Mouse (Mus musculus): ENCODE results near the gene Cyp21a1. TPM values are rescaled to one million over a fixed set of nuclear protein-coding genes. Genes with fewer than 3 reads are reported as not detected.

Gene Cyp21a1
- polyA plus RNA-seq (2012; rRNA removed; ENCODE audit: low replicate concordance), result 4.3 and 8.4 TPM in 2 replicates

DNA sequence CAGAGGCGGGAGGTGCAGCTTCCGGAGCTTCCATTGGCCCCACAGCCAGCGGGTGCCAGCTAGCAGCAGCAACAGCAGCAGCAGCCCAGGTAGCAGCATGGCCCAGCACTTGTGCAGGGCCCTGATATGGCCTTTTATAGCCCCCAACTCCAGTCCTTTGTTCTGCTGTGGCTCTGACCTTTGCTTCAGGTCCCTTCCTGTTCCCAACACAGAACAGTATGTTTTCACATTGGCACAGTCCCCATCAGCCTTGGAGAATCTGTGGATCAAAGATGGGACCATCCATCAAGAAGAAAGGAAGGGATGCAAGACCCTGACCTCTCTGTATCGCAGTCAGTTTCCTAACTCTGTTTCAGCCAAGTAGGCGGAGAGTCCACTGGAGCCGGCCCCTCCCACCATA lies at the start of gene Cyp21a1:
Gene Cyp21a1, minus strand, starts transcription at position 261 of the 400 bp plus-strand sequence.

GRCm38 (mm10) chr17:34849722-34850516 lies 45.6 kb upstream of the Cyp21a1 start, which contains the start of the genes Skiv2l and Nelfe:
TSS of gene Skiv2l (minus strand) at chr17:34850210.
TSS of gene Nelfe (plus strand) at chr17:34850391.

DNA sequence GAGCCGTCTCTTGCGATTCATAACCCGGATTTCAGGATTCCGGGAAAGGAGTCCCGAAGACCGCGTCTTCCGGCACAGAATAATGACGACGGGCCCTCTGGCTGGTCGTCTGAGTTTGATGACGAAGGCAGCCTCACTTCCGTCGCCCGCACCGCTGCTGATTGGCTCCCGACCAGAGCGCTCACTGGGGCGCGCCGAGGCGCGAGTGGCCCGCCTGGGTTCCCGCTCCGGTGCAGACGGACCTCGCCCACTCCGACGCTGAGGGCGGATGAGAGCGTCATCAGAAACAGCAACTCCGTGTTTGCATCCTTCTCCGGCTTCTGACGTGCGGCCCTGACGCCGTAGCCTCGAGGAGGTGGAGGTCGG lies 32.5 kb upstream of the Cyp21a1 start, which contains the start of the genes Stk19 and Dxo:
Gene Stk19, minus strand, starts transcription at position 90 of the 366 bp plus-strand sequence.
Gene Dxo, plus strand, starts transcription at position 164 of the 366 bp plus-strand sequence.

Other genes starting within 250 kb of the Cyp21a1 start
- 14.4 and 26.1 TPM in 2 replicates for gene Notch4, start 240.3 kb downstream of the Cyp21a1 start, polyA plus RNA-seq (2012; rRNA removed; ENCODE audit: low replicate concordance)
- gene Gpsm3, start 214.8 kb downstream of the Cyp21a1 start, polyA plus RNA-seq (2012; rRNA removed; ENCODE audit: low replicate concordance), result 6.9 and 13.4 TPM in 2 replicates
- 30.5 and 44.4 TPM in 2 replicates for gene Pbx2, start 213.3 kb downstream of the Cyp21a1 start, polyA plus RNA-seq (2012; rRNA removed; ENCODE audit: low replicate concordance)
- 1.5 and 1.9 TPM in 2 replicates for gene Ager, start 206.7 kb downstream of the Cyp21a1 start, polyA plus RNA-seq (2012; rRNA removed; ENCODE audit: low replicate concordance)
- gene Rnf5, start 200.9 kb downstream of the Cyp21a1 start, polyA plus RNA-seq (2012; rRNA removed; ENCODE audit: low replicate concordance), result 133 and 182 TPM in 2 replicates
- gene Agpat1, start 200.3 kb downstream of the Cyp21a1 start, polyA plus RNA-seq (2012; rRNA removed; ENCODE audit: low replicate concordance), result 355 and 550 TPM in 2 replicates
- 1.4 and 2.1 TPM in 2 replicates for gene Egfl8, start 188.6 kb downstream of the Cyp21a1 start, polyA plus RNA-seq (2012; rRNA removed; ENCODE audit: low replicate concordance)
- gene Ppt2, start 176.1 kb downstream of the Cyp21a1 start, polyA plus RNA-seq (2012; rRNA removed; ENCODE audit: low replicate concordance), result 25.9 and 43.4 TPM in 2 replicates
- 7.7 and 10.5 TPM in 2 replicates for gene Prrt1, start 175.0 kb downstream of the Cyp21a1 start, polyA plus RNA-seq (2012; rRNA removed; ENCODE audit: low replicate concordance)
- 1.8 and 2.4 TPM in 2 replicates for gene Fkbpl, start 159.8 kb downstream of the Cyp21a1 start, polyA plus RNA-seq (2012; rRNA removed; ENCODE audit: low replicate concordance)
- gene Atf6b, start 157.4 kb downstream of the Cyp21a1 start, polyA plus RNA-seq (2012; rRNA removed; ENCODE audit: low replicate concordance), result 67.2 and 71.2 TPM in 2 replicates
- 10.1 and 15.3 TPM in 2 replicates for gene Tnxb, start 134.0 kb downstream of the Cyp21a1 start, polyA plus RNA-seq (2012; rRNA removed; ENCODE audit: low replicate concordance)
- gene C4b, start 60.7 kb downstream of the Cyp21a1 start, polyA plus RNA-seq (2012; rRNA removed; ENCODE audit: low replicate concordance), result 13.4 and 20.2 TPM in 2 replicates
- 55.2 and 59.8 TPM in 2 replicates for gene Stk19, start 32.4 kb upstream of the Cyp21a1 start, polyA plus RNA-seq (2012; rRNA removed; ENCODE audit: low replicate concordance)
- gene Dxo, start 32.5 kb upstream of the Cyp21a1 start, polyA plus RNA-seq (2012; rRNA removed; ENCODE audit: low replicate concordance), result 63.9 and 83.5 TPM in 2 replicates
- gene Skiv2l, start 45.6 kb upstream of the Cyp21a1 start, polyA plus RNA-seq (2012; rRNA removed; ENCODE audit: low replicate concordance), result 66.9 and 74.8 TPM in 2 replicates
- 14.9 and 36.1 TPM in 2 replicates for gene Nelfe, start 45.8 kb upstream of the Cyp21a1 start, polyA plus RNA-seq (2012; rRNA removed; ENCODE audit: low replicate concordance)
- 16.5 and 49.9 TPM in 2 replicates for gene Cfb, start 58.0 kb upstream of the Cyp21a1 start, polyA plus RNA-seq (2012; rRNA removed; ENCODE audit: low replicate concordance)
- 6.2 and 6.7 TPM in 2 replicates for gene Zbtb12, start 74.9 kb upstream of the Cyp21a1 start, polyA plus RNA-seq (2012; rRNA removed; ENCODE audit: low replicate concordance)
- gene Gm20547, start 77.5 kb upstream of the Cyp21a1 start, polyA plus RNA-seq (2012; rRNA removed; ENCODE audit: low replicate concordance), result not detected in 2 replicates
- gene C2, start 93.7 kb upstream of the Cyp21a1 start, polyA plus RNA-seq (2012; rRNA removed; ENCODE audit: low replicate concordance), result 5.1 and 6.8 TPM in 2 replicates
- 206 and 215 TPM in 2 replicates for gene Ehmt2, start 93.9 kb upstream of the Cyp21a1 start, polyA plus RNA-seq (2012; rRNA removed; ENCODE audit: low replicate concordance)
- 74.7 and 81.1 TPM in 2 replicates for gene Slc44a4, start 109.9 kb upstream of the Cyp21a1 start, polyA plus RNA-seq (2012; rRNA removed; ENCODE audit: low replicate concordance)
- gene Neu1, start 126.7 kb upstream of the Cyp21a1 start, polyA plus RNA-seq (2012; rRNA removed; ENCODE audit: low replicate concordance), result 40.9 and 52.9 TPM in 2 replicates
- gene Hspa1b, start 154.7 kb upstream of the Cyp21a1 start, polyA plus RNA-seq (2012; rRNA removed; ENCODE audit: low replicate concordance), result 5.4 and 9.5 TPM in 2 replicates
- not detected in 2 replicates for gene Gm20481, start 165.4 kb upstream of the Cyp21a1 start, polyA plus RNA-seq (2012; rRNA removed; ENCODE audit: low replicate concordance)
- gene Hspa1a, start 167.6 kb upstream of the Cyp21a1 start, polyA plus RNA-seq (2012; rRNA removed; ENCODE audit: low replicate concordance), result 4.9 and 6.7 TPM in 2 replicates
- gene Hspa1l, start 168.1 kb upstream of the Cyp21a1 start, polyA plus RNA-seq (2012; rRNA removed; ENCODE audit: low replicate concordance), result 0.15 and 0.22 TPM in 2 replicates
- 88.2 and 110 TPM in 2 replicates for gene Lsm2, start 177.3 kb upstream of the Cyp21a1 start, polyA plus RNA-seq (2012; rRNA removed; ENCODE audit: low replicate concordance)
- gene Vars, start 196.4 kb upstream of the Cyp21a1 start, polyA plus RNA-seq (2012; rRNA removed; ENCODE audit: low replicate concordance), result 142 and 150 TPM in 2 replicates
- 1.6 and 2.0 TPM in 2 replicates for gene Vwa7, start 212.0 kb upstream of the Cyp21a1 start, polyA plus RNA-seq (2012; rRNA removed; ENCODE audit: low replicate concordance)
- gene Sapcd1, start 223.5 kb upstream of the Cyp21a1 start, polyA plus RNA-seq (2012; rRNA removed; ENCODE audit: low replicate concordance), result 0.41 and 0.69 TPM in 2 replicates
- gene Msh5, start 242.2 kb upstream of the Cyp21a1 start, polyA plus RNA-seq (2012; rRNA removed; ENCODE audit: low replicate concordance), result 2.0 and 5.6 TPM in 2 replicates
- 133 and 202 TPM in 2 replicates for gene Clic1, start 245.4 kb upstream of the Cyp21a1 start, polyA plus RNA-seq (2012; rRNA removed; ENCODE audit: low replicate concordance)